Mouse (Mus musculus) sigmoid colon, adult 10 weeks (tissue): ENCODE measurements around the gene Gm4952. TPM values are rescaled to one million over a fixed set of nuclear protein-coding genes. Genes with fewer than 3 reads are reported as not detected.

Experiments used
- polyA plus RNA-seq: library from polyadenylated mRNA; stranded (reverse); fragments of 350-450 nt; fragmentation: Illumina TruSeq; extraction: RNeasy Lipid Tissue Mini Kit (QIAGEN cat#74804); gene quantifications from one replicate; pipeline ENCODE4 v1.2.3, GENCODE M21; 2014; ENCODE audit warnings: low read depth, low replicate concordance

The Gm4952 gene
- 0.85 TPM for polyA plus RNA-seq

DNA sequence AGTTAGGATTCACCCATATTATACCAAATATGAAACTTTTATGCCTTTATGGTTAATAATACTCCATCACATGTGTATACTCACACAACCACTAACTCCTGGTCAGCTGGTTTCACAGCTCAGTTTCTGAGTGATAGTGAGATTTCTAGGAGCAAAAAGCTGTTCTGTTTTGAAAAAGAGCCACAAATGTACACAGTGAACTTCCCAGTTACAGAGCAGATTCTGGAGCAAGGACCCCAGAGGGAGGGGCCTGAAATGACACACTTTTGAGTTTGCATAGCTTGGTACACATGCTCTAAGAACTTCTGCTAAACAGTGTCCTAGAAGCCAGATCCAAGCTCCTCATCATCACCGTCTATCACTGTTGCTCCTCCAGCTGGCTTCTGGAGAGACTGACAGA lies at the start of gene Gm4952:
Gene Gm4952, plus strand, starts transcription at position 301 of the 400 bp plus-strand sequence.

GRCm38 (mm10) chr19:12633176-12633575 lies 33.4 kb downstream of the Gm4952 start, which contains the start of gene Glyat:
Gene Glyat (plus strand): TSS chr19:12633308.

DNA sequence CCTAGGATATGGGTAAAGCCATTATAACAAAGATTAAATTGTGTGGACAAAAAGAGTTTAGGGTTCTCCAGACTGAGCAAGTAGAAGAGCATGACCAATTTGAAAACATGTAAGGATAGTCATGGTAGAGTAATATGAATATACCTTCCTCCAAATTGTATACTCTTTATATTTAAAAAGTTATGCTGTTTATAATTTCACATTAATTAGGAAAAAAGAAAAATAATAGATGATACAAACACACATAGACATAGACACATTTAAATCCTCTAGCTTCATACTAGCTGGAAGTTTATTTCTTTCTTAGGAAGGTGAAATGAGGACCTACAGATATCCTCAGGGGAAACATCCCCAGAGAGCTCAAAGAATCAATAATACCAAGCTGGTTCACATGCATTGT lies 70.4 kb downstream of the Gm4952 start, which contains the start of gene Olfr1442:
Gene Olfr1442, plus strand, starts transcription at position 301 of the 400 bp plus-strand sequence.

GRCm38 (mm10) chr19:12677812-12678211 lies 78.0 kb downstream of the Gm4952 start, which contains the start of gene Olfr1443:
Gene Olfr1443 (plus strand): TSS chr19:12678112.

Other genes starting within 250 kb of the Gm4952 start
- gene Olfr1440, start 212.7 kb upstream of the Gm4952 start, polyA plus RNA-seq = not detected
- gene Olfr1441, start 182.5 kb upstream of the Gm4952 start, polyA plus RNA-seq = not detected
- gene Pfpl, start 172.1 kb upstream of the Gm4952 start, polyA plus RNA-seq = not detected
- gene Mpeg1, start 139.2 kb upstream of the Gm4952 start, polyA plus RNA-seq = 42.2 TPM
- 12.0 TPM for gene Dtx4, start 98.5 kb upstream of the Gm4952 start, polyA plus RNA-seq
- gene Fam111a, start 54.2 kb upstream of the Gm4952 start, polyA plus RNA-seq = 41.9 TPM
- gene Glyat, start 33.3 kb downstream of the Gm4952 start, polyA plus RNA-seq = not detected
- not detected for gene Olfr1442, start 70.5 kb downstream of the Gm4952 start, polyA plus RNA-seq
- not detected for gene Olfr1443, start 78.1 kb downstream of the Gm4952 start, polyA plus RNA-seq
- not detected for gene Keg1, start 95.8 kb downstream of the Gm4952 start, polyA plus RNA-seq
- 2.2 TPM for gene Cntf, start 165.7 kb downstream of the Gm4952 start, polyA plus RNA-seq
- 205 TPM for gene Zfp91, start 196.2 kb downstream of the Gm4952 start, polyA plus RNA-seq
- 4.7 TPM for gene Lpxn, start 196.2 kb downstream of the Gm4952 start, polyA plus RNA-seq
- gene Gm5244, start 246.7 kb downstream of the Gm4952 start, polyA plus RNA-seq = not detected